Mouse (Mus musculus) E14TG2a.4 (cell line): ENCODE measurements around the gene Dtd1.

Source experiments
- CTCF ChIP-seq: conservative IDR thresholded peaks from 2 replicates; pipeline ENCODE4 v1.5.1; 2014; ENCODE audit warnings: low read length
- NANOG ChIP-seq: IDR thresholded peaks from 2 replicates; pipeline ENCODE4 v1.6.1; 2014; ENCODE audit warnings: borderline replicate concordance, low read length, mixed read lengths
- POU5F1 ChIP-seq: IDR thresholded peaks from 2 replicates; pipeline ENCODE4 v1.6.1; 2014; ENCODE audit warnings: low read length, borderline replicate concordance

DNA sequence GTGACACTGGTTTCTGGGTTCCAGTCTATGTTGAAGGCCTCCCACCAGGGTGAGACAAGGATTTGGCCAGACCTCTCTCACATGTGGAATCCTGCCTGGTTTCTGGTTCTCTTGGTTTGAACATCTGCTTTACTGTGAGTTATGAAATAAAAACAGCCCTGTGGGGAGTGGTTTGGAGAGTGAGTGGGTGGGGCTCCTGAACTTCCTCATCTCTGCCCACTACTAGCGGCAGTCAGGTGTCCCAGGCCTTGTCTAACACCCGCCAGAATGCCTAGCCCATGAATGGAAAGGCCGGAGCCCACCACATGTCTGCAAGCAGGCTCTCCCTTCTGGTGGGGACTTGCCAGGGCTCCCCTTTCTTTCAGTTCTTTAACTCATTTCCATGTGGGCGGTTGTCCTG is 42.3 kb downstream of the Dtd1 start:
- TF ChIP-seq CTCF (no peak), NANOG (no peak), POU5F1 (no peak)
